Mouse (Mus musculus) MN1 (cell line): ENCODE results near the gene Slc27a2.
"Not testable (repeated sequence)": the region's sequence is repeated elsewhere in the genome, so short reads cannot be mapped to it uniquely, and the experiment has no call there.

Experiments
- DNase-seq: peaks from one replicate; pipeline ENCODE4 v3.0.0-alpha.2; 2016; ENCODE audit warnings: low spot score

The Slc27a2 gene

DNA sequence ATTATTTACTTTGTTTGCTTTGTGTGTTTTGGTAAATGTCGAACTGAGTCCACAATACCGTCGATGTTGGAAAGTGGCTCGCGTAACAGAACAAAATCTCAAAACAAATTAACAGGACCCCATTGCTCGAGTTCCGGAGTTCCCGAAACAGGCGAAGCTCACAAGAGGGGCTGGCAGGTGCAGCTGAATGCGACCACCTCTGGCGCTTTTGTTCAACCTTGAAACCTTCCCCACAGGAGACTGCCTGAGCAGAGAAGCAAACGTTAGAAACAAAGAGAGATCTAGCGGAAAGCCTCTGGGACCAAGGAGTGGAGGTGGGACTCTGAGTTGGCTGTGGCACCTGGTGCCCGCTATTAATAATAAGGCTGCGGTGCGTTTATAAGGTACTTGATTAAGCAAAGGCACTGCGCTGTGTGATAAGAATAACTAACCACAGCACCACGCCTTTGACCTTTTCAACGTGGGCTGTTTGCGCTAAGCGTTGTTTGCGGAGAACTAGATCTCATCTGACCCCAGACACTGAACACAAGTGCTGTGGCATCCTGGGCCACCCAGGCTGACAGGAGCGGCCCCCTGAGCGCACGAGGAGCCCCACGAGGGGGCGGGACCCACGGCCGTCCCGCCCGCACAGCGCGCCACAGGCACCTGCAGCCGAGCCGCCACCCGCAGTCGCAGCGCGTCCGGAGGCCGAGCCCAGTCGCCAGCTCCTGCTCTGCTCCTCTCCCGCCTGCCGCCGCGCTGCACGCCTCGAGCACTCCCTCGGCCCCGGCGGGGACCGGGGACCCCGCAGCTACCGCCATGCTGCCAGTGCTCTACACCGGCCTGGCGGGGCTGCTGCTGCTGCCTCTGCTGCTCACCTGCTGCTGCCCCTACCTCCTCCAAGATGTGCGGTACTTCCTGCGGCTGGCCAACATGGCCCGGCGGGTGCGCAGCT, at the start of gene Slc27a2:
Gene Slc27a2 (plus strand): TSS at position 51 of the 934 bp plus-strand sequence.
- no peak for DNase-seq

DNA sequence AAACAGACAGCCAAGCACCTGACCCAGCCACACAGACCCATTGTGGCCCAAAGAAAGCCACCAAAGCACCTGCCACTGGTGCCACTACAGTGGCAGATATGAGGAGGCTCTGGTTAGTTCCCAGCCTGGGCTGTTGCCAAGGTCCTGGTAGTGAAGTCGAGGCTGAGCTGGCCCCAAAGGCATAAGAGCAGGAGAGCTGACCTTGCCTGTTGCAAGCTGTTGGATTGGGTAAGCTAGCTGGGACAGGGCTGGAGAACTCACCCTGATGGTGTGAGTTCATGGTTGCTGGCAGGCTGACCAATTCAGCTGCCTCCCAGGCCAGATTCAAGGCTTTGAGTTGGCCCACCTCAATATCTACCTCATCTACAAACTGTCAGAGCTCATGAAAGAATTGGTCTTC, 47.1 kb upstream of the Slc27a2 start:
- no peak for DNase-seq

DNA sequence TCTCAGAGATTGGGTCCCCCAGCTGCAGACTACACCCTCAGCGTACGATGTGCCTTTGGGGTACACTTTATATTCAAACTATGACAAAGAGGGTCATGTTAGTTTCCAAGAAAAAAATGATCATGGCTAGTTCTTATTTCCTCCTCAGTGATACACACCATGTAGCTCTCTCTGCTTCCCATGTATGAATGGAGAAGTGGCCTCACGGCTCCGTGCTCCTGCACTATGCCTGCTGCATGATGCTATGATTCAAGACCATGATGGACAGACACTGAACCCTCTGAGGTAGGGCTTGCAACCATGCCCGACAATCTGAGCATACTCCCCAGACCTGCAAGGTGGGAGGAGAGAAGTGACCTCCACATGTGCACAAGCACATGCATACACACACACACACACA, 44.7 kb upstream of the Slc27a2 start:
- no peak for DNase-seq

- DNase-seq: no peak
Measured at GRCm38 (mm10) chr2:126508228-126508627, 44.0 kb upstream of the Slc27a2 start.

DNA sequence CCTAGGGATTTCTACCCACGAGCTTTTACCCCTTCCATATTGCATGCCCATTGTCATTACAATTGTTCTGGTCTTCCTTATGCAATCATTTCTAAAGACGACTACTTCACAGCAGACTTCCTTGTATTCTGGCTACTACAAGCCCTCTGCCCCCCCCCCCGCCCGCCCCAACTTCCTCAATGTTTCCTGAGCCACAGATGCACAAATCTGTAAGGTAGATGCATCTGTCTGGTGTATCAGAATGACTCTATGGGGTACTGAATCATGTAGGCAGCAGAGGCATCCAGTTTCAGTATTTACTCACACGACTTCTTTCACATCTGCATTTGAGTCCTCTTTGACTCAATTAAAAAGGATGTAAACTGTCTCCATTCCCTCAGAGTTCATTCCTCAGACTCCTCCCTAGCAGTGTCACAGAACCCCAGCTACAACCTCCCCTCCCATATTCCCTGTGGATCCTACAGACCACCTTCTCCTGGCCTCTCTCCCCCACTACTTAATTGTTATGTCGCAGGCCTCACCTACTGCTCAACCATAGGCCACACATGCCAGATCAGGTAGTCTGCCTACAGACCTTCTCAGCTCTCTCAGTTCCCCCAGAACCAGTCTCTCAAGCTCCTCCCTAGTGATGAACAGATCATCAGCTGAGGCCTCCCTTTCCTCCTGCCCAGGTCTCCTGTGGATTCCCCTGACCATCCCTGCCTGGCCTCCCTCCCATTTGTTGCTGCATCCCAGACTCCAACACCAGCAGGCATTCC, 37.0 kb upstream of the Slc27a2 start:
- DNase-seq: no peak

DNA sequence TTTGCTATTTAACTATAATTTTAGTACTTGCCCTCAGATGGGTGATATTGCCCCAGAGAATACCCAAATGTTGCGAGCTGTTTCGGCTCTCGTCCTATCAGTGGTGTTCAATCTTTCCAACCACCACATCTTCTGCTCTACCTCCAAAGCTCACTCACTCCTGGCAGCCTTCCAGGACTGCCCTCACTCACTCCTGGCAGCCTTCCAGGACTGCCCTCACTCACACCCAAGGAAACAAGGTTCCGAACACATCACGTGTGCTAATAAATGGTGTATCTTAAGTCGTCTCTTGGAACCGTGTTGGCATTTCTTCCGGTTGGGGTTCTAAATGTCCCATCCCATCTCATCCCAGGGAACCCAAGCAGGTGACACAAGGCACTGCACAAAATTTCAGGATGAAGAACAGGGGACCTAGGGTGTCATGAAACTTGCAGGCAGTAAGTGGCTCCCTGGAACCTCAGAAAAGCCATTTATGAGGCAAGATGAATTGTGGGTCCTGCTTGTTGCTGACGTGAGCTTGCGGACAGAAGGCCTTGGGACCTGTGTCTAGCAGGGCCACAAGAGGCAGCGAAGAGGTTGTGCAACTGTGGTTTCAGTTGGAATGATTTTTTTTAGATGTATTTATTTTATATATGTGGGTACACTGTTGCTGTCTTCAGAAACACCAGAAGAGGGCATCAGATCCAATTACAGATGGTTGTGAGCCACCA, 32.2 kb upstream of the Slc27a2 start:
- DNase-seq: peak; percentile 11

GRCm38 (mm10) chr2:126520828-126521227, 31.4 kb upstream of the Slc27a2 start:
- peak; percentile 76 for DNase-seq

DNA sequence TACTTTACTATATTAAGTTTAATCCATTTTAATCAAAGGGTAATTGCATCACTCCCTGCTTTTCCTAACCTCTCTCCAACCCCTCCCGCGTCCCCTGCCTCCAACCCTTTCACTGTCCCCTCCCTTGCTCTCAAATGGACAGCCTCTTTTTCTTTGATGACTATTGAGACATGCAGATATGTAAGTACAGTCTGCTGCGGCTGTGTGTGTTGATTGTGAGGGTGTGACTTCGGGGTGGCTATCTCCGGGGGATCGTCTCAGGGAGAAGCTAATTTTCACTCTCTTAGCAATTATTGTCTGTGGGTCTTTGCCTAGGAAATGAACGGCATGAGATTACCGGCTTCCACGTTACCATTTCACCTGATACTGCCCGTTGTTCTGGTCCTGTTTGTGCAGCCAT, 30.7 kb upstream of the Slc27a2 start:
- no peak for DNase-seq

DNA sequence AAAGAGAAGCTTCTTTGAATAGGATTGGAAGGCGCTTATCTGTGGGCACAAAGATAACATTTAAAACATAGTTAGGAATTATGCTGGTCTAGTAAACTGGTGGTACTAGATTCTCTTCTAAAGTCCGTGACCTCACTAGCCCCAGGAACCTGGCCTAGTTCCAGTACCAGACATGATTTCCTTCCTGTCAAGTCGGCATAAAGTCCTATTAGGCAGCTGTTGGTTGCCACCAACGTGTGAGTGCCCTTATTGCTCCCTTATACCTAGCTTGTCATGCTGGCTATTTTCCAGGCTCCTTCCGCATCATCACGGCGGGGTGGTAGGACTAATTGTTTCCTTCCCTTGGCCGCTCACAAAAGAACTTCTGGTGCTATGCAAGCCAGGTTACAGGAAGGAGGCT, 30.2 kb upstream of the Slc27a2 start:
- no peak for DNase-seq

DNA sequence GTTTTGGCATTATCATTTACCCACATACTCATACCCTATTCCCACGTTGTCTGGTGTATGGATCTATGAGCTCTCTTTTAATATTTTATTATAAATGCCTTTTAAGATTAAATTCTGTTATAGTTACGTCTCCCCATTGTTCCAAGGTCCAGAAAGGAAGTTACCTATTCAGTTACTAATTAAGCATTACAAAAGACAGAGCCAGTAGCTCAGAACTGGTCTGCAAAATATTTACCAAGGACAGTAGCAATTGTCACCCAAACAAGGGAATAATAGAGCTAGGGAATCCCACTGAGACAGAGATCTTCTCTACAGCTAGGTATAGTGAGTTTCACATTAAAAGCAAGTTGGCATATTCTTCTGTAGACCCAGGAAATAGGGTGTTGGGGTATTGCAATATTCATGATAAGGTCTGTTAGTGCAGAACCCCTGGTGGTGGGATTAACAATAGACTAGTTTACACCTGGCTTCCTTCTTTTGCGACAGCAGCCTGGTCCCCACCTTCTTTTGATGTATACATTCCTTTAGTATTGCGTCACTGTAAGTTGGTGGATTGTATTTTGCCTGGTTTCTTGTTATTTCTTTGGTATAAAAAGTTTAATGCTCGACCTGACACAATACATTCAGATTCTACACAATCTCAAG, 29.0 kb upstream of the Slc27a2 start:
- not testable (repeated sequence) for DNase-seq

GRCm38 (mm10) chr2:126524271-126524670, 27.9 kb upstream of the Slc27a2 start:
- no peak for DNase-seq

DNA sequence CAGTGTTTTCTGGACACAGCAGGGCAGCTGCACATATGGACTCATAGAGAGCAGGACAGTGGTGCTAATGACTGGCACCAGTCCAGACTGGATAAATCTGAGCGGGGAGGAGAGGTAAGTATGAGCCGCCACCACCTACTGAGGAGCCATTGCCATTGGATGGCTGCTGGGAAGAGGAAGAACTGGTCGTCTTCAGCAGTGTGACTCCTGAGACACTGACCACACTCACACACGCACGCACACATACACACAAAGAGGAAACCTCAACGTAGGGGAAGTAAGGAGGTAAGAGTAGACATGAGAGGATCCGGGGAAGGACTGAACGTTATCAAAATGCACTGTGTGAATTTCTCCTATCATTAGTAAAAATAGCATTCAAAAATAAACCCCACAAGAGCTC, 24.7 kb upstream of the Slc27a2 start:
- DNase-seq: no peak

GRCm38 (mm10) chr2:126530581-126530980, 21.6 kb upstream of the Slc27a2 start:
- DNase-seq: no peak

DNA sequence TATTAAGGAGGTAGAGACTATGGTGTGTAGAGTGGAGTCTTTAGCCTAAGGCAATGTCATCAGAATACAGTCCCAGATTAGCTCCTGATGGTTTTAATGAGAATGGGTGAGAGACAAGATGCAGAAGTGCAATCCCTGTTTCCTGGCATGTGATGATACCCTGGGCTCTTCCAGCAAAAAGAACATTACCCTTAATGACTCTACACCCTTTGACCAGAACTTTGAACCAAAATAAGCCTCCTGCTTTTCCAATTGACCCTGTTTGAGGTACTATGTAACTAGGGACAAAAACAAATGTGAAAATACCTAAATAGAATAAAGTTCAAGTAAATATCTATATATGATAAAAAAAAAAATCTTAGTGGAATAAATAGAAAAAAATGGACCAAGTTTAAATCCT, 14.6 kb upstream of the Slc27a2 start:
- DNase-seq: no peak

DNA sequence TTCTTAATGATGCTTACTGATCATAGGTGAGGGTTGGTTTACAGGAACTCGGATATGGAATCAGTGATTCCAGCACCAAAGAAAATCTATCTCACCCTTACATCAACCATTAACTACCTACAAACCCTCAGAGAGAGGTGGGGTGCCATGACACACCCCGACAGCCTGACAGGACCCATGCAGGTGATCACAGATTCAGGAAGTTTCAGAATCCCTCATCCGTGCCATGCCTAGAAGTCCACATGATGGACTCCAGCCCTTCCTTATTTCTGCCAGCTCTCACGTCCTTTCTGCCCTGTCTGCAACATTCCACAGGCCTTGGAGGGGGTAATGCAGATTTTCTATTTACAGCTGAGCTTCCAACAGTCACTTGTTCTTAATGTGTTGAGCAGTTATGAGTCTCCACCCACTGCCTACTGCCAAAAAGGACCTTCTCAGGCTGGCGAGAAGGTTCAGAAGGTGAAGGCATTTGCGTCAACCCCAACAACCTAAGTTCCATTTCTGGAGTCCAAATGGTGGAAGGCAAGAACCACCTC, 11.7 kb upstream of the Slc27a2 start:
- no peak for DNase-seq

DNA sequence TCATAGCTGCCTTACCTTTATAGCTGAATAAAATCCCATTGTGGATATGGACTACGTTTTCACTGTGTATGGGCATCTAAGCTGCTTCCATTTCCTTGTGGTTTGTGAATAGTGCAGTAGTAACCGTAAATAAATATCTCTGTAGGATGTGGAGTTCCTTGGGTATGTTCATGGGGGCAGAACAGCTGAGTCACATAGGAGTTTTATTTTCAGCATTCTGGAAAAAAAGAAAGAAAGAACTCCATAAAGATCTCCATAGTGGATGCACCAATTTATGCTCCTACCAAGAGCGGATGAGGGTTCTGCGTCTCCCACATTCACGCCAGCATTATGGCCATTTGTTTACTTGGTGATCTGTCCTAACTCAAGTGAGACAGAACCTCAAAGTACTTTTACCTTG, 10.0 kb upstream of the Slc27a2 start:
- no peak for DNase-seq

DNA sequence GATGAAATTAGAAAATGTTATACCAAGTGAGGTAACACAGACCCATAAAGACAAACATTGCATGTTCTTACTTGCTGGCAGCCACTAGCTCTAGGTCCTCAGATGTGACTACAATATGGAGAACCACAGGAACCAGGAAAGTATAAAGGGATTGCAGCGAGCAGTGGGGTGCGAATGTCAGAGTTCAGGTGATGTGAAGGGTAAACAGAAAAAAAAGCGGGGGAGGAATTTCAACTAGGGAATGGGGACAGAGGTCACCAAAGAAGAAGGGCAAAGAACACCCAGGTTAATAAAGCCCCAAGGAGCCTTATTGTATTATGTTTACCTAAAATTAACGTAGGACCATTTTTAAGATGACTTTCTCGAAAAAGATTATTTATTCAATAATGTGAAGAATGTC, 6.9 kb upstream of the Slc27a2 start:
- no peak for DNase-seq

DNA sequence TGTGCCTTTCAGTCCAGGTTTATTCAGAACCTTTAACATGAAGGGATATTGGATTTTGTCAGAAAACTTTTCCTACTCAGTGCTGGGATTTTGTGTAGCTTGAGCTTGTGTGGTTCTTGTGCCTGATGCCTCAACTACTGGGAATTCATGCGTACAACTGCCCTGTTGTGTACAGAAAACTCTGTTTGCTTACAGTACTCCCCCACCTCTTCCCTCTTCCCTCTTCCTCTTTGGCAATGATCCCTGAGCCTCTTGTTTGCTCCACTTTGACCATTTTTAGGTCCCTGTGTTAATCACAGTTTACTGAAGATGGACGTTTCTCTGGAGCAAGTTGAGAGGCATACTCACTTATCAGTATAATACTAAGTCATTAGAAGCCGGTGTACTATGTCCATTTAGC, 5.8 kb upstream of the Slc27a2 start:
- no peak for DNase-seq

GRCm38 (mm10) chr2:126549681-126550080, 2.5 kb upstream of the Slc27a2 start:
- DNase-seq: no peak

DNA sequence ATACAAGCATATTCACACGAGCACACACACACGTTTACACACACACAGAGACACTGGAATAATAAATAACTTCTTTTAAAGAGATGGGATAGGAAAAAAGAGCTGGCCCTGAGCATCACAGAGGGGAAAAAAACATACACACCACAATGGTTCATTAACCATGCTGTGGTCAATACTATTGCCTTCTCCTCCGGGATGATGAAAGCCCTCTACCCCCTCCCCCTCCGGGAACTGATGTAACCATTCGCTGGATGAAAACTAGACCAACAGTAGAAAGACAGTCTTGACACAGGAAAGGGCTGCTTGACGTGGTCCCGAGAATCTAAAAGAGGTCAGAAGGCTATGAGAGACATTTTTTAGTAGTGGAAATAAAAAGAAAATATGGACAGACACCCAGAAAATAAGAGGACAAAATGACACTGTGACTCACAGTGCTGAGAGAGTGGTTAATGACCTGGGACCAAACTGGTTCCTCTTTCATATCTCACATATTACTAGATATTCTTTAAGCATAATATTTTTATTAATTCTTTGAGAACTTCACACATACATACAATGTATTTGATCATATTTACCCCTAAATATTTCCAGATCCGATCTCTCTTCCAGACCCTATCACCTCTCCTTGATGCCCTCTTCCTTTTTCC, 840 bp upstream of the Slc27a2 start:
- no peak for DNase-seq

DNA sequence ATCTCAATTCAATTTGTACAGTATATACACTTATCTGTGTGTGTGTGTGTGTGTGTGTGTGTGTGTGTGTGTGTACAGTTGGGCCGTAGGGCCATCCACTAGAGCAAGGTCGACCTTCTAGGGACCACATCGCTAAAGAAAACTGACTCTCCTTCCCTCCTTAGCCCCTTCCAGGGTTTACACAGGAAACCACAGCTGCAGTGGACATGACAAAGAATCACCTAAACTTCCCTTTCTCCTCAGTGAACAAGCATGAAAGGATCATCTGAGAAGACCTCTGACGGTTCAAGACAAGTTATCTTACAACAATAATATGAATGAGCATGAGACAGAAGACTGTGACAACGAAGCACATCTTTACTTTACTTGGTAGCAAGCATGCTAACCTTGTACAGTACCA, 311 bp upstream of the Slc27a2 start:
- no peak for DNase-seq
